Mouse (Mus musculus): ENCODE results near the gene Wipi1.

Gene Wipi1

DNA sequence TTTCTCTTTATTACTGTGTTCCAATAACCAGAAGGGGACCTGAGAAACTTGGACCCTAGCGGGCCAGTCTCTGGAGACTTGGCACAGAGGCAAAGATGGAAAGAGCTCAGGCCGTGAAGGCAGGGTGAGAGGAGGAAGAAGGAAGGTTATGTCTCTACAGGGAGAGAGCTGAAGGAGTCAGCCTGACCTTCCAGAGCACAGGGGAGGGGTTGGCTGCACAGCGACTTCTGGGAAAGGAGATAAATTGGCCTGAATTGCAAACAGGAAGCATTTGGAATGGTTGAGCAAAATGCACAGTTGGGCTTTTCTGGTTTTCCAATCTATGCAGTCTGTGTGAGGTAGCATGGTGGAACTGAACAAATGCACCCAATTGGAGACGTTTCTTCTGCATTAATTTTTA, 5.0 kb upstream of the Wipi1 start:
- no peak for DNase-seq

DNA sequence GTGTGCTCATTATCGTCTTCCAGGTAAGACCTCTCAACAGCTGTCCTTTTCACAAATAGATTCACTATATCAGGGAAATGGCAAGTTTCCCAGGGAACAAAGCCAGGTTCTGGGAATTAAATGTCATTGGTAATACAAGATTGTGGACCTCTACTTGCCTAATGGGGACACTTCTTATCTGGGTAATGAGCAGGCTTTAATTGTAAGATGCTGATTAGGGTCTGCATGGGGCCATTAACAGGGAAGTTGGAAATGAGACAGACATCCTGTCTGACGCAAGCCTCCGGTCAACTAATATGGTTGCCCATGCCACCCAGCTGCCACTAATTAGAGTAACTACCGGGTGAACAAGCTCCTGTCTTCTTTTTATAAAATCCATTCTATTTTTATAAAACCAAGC, 4.6 kb upstream of the Wipi1 start:
- DNase-seq: no peak

DNA sequence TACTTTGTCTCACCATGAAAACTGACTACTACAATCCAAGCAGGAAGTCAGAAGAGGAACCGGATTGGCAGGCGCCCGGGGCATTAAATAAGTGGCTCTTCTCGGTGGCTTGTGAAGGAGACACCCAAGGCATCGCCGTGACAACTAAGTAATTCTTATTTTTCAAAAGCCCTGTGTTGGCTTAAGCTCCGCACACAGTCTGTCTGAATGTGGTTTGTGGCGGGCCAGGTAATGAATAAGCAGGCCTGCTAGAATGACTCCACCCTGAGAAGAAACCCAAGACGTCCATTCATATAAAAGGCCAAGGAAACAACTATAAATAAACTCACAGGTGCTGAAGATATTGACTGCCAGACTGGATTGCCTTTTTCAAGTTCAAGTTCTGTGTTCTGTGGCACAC, 3.5 kb upstream of the Wipi1 start:
- DNase-seq: no peak

DNA sequence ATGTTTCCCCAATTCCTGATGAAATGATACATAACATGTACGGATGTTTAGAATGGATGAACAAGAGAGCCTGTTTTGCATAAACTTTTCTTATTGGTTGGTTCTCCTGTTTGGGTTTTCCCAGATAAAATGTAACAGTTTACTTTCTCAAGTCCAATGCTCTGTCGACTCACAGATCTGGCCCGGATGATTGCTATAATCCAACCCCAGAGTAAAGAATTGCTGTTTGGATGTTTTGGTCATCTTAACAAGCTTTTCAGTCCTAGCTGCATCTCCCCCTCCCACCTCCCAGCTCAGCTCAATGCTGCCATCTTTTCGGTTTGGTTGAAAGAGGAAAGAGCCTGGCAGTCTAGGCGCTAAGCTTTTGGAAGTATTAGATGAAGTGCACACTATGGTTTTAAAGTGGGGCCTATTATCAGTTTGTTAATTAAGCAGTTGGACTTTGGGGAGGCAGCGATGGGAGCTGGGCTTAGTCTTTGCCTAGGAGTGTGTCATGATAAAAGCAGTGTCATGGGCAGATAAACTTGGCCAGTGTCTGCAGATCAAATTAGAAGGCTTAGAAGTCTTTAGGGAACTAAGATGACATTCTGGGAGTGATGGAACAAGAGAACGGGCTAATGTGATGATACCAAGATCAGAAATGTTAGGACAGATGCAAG, 1.2 kb upstream of the Wipi1 start:
- no peak for DNase-seq

DNA sequence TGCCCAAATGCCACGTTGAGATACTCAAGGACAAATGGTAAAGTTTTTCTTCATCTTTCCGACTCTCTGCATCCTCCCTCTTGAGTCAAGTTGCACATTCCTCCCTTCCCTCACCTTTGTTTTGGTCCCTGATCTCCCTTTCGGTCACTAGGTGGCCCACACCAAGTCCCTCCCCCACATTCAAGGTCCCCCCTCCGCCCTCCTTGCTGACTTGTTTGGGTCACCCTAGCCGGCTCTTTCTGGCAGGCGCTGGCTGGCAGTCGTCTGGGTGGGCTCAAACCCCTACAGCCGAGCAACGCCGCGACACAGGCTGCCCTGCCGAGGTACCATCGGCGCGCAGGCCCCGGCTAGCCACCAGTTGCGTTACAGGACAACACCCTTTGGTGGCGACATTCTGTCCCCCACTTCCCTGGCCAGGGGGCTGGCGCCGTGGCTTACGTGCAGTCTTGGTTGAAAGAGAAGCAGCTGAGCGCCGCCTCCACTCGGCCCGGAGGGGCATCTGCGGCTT, 918 bp downstream of the Wipi1 start:
- no peak for DNase-seq

DNA sequence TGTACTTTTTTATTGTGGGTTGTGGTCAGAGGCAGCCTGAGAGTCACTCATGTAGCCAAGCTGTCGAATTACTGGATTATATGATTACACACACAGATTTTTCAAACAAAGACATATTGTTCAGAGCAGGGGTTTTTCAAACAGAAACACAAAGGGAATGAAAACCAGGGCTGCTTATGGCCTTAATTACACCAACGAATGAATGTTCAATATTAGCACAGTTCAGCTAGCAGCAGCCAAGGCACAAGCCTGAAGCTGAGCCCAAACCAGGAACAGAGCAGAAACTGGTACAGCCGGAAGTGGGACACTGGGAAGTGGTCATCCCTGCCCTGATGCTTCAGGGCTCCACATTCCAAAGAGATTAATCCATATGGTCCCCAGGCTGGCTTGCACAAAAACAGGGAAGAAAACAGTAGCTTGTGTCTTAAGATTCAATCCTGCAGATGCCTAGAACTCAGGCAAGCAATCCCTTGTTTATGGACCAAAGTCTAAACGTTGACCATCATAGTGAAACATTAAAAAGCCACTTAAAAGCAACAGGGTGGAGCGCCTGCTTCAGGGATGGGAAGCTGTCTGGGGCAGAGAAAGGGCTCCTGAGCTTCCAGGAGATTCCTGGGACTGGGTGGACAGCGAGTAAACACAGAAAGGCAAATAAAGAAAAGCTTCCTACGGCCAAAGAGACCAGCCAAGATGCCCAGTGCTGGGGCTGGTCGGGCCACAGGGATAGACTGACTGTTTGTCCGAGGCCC, 1.5 kb downstream of the Wipi1 start:
- peak in 1 of 2 experiments; percentile 24 for DNase-seq

DNA sequence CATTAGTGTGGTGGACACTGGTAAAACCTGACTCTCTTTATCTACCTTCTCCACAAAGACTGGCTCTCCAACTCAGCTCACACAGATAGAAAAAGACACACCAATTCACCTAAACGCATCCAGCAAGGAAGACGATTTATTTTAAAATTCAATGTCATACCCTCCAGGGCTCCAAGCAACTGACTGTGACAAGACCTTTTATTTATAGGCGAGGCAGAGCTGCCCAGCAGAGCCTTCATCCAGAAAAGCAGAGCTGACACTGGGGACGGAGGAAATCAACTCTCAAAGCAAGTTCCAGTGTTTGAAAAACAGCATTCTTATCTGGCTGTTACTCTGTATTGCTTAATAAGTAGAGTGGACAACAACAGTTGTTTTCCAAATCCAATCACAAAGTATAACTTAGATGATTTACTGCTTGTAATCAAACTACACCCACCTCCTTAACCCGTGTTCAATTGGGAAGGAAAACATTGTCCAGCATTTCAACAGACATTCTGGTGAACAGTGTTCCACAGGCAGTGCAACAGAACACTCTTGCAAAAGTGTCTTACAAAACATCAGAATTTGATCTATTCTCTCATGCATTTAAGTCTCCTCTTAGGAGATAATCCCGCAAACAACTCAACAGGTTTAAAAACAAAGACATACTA, 2.7 kb downstream of the Wipi1 start:
- DNase-seq: no peak

DNA sequence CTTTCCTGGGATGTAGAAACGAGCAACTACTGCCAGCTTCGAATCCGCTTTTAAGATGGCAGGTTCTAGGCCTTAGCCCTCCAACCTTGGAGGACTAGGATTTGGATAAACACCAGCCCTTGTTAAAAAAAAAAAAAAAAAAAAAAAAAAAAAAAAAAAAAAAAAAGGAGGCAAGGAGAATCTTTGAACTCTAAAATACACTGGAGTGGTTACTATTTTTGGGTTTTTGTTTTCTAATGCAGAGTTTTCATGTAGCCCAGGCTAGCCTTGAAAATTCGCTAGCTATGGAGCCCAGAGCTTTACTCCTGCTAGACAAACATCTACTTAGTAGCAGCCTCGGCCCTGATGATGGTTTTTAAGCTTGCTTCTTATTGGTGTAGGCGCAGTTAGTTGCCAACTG, 4.2 kb downstream of the Wipi1 start:
- no peak for DNase-seq

DNA sequence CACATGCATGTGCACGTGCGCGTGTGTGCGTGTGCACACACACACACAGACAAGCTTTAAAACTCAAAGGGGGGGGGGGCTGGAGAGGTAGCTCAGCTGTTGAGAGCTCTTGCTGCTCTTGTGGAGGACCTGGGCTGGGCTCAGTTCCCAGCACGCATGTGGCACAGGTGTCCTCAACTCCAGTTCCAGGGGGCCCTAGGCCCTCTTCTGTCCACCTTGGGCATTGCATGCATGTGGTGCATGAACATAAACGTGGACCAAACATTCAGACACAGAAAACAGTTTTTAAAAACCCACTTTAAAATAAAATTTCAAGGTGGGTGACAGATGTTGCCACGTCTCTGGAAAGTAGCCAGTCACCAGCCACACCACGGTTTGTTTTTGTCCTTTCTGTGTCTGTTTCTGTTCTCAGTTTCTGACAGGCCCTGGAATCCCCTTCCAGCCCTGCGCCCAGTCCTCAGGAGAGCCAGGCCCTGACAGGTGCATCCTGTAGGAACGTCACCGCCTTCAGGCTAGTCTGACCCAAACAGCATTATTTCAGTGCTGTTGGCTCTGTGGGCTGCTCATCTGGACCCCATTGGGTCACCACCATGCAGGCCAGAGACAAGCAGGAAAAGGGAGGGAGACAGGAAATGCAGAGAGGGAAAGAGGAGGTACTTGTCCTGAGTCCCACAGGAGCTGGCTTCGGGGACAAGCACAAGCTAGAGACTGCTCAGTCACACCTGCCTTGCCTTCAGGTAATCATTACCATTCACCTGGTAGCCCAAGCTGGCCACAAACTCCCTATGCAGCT, 12.8 kb downstream of the Wipi1 start:
- DNase-seq: no peak

DNA sequence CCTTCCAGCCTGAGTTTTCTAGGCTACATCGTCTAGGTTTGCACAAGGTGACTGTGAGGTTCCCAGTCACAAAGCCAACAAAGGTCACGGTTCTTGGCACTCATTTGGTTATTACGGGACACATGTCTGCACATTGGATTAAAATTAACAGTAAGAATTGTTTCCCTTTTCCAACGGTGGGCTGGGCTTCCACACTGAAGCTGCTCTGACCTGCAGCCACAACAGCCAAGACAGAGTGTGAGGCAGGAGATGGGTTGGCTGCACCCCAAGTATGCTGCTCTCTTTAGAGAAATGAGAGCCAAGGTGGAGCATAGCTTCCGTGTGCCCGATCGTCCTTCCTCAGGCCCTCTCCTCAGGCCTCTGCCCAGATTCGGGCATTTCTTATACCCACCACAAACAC, 17.0 kb downstream of the Wipi1 start:
- peak in 1 of 2 experiments; percentile 21 for DNase-seq

DNA sequence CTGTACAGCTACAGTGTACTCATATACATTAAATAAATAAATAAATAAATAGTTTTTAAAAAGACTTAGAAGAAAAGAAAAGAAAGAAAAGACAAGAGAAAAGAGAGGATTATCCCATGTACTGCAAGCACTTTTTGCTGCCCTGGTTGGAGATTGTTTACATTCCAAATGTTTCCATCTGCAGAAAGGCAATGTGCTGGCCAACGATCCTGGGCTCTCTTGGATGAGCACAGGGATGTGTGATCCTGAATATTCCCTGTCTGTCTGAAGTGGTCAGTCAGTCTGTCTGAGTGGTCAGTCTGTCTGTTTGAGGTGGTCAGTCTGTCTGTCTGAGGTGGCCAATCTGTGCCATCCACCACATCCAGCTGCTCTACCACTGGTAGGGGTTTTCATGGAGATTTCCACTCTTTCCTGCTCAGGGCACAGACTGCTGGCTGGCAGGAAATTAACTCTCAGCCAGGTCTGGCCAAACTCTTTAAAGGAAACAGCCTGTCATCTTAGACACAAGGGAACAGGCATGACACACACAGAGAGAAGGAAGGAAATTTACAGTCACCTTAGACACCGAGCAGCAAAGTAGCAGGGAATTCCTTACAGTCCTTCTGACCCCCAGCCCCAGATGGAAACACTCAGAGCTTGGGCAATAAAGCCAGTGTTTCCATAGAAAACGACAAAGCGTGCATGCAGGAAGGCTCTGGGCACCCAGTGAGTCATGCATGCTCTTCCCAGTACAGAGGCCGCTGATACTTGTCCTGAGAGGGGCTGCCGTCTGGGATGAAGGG, 18.4 kb downstream of the Wipi1 start:
- no peak for DNase-seq

DNA sequence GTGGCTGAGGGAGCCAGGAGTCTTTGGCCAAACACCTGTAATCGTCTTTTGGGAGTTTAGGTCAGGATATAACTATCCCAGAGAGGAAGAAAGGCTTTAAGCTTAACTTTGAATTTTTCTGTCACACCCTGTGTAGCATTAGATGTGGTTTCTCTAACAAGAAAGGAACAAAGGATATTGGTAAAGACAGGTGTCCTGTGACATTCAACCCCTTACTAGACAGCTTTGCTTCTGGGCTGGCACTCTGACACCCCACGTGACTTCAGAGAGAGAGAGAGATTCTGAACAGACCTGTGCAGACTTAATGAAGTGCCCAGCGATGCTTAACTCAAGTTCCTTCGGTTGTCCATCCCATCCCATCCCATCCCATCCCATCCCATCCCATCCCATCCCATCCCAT, 20.3 kb downstream of the Wipi1 start:
- no peak for DNase-seq

DNA sequence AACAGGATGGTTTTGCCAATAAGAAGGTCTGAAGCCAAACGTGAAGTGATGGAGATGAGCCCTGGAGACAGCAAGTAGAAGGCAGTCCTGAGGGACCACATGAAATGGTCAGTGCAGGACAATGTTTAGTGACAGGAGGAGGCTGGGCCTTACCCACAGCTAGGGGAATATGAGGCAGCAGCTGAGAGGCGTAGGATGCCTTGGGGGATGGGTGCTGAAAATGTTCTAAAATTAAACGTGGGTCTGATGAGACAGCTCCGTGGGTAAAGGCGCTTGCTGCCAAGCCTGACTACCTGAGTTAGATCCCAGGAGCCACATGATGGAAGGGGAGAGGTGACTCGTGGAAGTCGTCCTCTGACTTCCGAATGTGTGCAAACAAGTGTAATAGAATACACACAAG, 21.8 kb downstream of the Wipi1 start:
- DNase-seq: no peak

DNA sequence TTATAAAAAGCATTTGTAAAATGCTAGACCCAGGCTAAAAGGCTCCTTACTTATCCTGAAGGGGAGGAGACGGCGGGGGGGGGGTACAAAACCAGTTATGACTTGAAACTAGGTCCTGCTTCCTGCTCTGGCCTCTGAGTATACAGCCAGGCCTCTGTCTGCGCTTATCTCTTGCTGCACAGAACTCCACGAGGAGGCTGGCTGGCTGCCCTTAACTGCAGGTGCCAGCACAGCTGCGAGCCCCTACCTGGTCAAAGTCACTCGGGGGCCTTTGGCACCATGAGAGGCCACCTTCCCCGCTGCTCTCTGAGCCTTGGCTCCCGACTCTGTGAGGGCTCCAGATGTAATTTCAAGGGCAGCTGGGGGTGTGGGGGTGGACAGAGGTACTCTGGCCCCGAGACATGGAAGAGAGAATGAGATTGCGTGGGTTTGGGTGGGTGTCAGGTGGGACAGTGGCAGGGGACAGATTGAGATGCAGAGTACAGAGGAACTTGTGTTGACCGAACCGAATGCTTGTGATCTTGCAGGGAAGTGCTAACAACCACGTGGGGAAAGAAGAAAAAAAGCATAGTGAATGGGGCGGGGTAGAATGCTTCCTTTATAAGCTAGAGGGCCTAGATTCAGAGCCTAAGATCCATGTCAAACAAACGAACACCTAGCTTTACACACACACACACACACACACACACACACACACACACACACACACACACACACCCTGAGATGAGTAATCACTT, 24.0 kb downstream of the Wipi1 start:
- no peak for DNase-seq

DNA sequence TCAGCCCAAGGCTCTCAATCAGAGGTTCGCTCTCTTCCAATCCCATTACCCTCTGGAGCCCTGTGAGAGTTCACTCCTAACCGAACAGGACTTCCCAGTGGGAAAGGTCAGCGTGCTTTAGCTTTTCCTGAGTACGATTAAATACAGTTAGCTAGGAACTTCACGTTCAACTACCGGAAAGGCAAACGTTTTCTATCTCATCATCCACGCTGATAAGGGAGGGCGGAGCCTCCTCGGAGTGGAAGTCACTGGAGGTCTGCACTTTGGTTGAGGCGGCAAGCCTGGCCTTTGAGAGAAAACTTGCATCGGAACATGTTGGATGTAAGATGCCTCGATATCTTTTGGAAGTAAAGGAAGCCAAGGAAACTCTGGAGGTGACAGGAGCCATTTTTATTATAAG, 24.7 kb downstream of the Wipi1 start:
- DNase-seq: no peak

DNA sequence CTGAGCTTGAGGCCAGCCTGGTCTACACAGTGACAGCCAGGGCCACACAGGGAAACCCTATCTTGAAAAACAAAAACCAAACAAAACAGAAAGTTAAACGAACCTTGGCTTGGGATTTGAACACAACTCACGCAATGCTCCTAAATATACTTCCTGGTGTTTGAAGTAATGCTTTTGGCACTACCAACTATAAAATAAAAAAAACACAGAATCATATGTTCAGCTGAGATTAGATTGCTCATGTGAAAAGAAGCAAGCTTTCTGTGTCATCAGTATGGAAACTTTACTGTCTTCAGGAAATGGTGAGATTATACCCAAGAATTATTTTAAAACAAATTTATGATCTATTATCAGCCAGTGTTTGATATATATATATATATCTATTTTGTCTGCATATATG, 25.3 kb downstream of the Wipi1 start:
- no peak for DNase-seq

DNA sequence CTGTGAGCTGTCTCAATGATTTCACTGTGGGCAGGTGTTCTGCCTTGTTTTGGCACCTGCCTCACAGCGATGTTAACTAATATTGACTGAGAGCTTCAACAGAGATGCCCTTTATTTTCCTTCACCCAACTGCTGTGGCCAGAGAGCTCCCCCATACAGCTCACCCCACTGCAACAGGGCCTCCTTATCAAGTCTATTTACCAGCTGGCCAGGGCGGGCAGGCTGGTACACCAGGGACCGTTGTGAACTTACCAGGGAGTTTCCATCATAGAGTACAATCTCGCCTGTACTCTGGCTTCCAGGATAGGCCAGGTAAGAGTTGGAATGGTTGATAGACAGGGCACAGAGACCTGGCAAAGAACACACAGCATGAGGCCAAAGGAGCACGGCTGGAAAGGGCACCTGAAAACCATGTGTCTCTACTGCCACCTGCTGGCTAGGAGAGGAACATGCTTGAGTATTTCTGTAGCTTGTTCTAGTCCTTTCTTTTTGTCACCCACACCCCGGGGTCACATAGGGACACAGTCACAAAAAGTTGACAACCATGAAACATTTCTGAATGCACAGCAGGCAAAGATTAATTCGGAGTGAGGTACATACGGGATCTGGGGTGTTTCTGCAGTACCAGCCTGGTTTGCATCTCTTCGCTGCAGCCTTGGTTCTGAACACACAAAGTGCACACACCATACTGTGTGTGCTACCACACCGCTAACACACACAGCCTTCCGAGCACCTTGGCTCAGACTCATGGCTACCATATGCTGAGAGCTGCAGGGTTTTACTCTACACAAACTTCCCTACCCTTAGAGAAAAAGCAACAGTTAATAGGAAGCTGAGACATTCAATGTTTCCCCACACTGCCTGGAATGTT, 26.7 kb downstream of the Wipi1 start:
- DNase-seq: peak; percentile 82 to 90

DNA sequence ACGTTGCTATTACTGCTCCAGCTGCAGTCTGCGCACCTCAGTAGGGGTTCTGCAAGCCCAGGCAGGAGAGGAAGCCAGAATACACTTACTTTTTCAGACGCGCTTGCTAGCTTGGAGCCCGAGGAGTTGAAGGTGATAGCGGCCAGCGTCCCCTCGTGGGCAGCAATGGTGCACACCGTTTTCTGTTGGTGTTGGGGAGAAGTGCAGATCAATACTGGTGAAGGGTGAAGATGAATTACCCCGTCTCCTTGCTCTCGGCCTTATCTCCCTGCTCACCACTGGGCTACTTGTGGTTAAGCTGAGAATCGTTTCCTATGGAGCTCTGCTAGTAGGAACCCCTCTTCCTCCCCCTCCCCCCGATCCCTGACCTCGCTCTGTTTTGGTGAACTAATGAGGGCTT, 27.8 kb downstream of the Wipi1 start:
- DNase-seq: no peak

DNA sequence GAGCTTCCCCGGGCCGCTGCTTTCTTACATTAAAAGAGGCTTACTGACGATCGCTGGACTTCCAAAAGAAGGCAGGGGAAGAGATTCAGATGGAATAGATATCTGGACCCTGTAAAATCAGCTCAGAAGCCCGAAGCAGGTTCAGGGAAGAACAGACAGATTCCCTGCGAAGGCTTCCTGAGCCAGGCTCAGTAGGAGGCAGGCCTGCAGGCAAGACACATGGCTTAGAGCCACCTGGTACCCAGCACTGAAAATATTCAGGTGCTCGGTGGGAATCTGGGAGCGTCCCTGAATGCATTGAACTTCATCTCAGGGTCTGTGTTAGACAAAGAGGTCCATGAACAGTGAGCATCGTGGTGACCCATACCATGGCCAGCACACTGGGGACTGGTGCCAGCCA, 31.8 kb downstream of the Wipi1 start:
- DNase-seq: peak; percentile 46 to 52

DNA sequence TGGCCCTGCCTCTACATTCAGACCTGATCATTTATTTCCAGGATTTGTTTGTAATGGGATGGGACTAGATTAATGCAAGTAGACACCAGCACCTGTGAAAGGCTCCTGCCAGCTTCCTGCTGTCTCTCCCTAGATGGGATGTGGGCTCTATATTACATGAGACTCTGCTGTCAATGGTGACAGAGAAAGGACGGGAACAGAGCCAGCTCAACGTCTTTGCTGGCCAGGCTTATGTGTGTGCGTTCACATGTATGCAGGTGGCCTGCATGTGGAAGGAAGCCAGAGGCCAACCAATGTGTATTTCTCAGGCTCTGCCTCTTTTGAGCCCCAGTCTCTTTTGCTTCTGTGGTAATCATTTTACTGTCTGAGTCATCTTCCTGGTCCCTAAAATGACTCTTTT, 33.2 kb downstream of the Wipi1 start:
- DNase-seq: peak in 1 of 2 experiments; percentile 41

DNA sequence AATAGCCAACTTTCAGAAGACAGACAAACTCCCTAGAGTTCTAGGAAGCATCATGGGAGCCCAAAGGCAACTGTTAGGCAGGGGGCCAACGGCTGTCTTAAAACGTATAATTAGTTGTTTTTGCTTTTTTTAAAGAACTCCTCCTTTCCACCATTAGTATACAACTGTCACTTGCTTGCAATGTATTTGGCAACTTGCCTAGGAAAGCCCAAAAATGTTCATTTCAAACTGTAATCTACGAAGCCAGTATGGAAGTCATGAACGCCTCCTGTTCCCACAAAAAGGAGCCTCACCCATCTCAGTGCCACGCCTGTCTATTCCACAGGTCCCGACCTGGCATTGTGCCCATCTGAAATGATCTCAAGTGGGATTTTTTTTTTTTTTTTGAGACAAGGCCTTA, 35.9 kb downstream of the Wipi1 start:
- DNase-seq: no peak

Measured in cerebellum, postnatal 36 days (tissue).